In genomic region chr13:16847236-16847635, GRCm38 (mm10) we compare ENCODE assay signal across 29 mouse cellular contexts.
DNase-seq lines count a peak whose midpoint lies in the region; ATAC-seq and TF ChIP-seq lines count a peak whose summit lies in the region.
"Had no signal": no experiment of that assay in that cellular context is flagged by ENCODE, and none has a peak within 500 bp of the region (broad histone marks: within the 10 kb centered on the region; RNA-seq: fewer than 3 reads in every experiment).

No protein-coding gene starts in this region.

- no peaks in the 10 kb centered on the region for H3K27me3 ChIP-seq in C2C12 (ENCODE audit: control insufficient read depth, insufficient read depth, insufficient read length)
- H3K27me3 ChIP-seq: embryonic facial prominence, embryonic 15.5 days; forebrain, embryonic 15.5 days; heart, embryonic 15.5 days; limb, embryonic 13.5 days; lung, embryonic 15.5 days; midbrain, embryonic 12.5 days; neural tube, embryonic 13.5 days; stomach, embryonic 15.5 days had no signal

- TF ChIP-seq POLR2A in embryonic fibroblast, embryonic 13.5 days (IDR thresholded peaks at IDR 0.05; ENCODE audit: low read depth, low read length): no peak

- no peaks in the 10 kb centered on the region for H3K79me2 ChIP-seq in C2C12 (ENCODE audit: control insufficient read depth, insufficient read depth)

- H3ac ChIP-seq in C2C12 (ENCODE audit: control insufficient read depth, insufficient read length, low read depth): no peak overlapping the region

- no peaks in the 10 kb centered on the region for H3K79me3 ChIP-seq in C2C12 (ENCODE audit: low read depth)

- no peaks in the 10 kb centered on the region for H3K36me3 ChIP-seq in C2C12 (ENCODE audit: control insufficient read depth, insufficient read depth)
- H3K36me3 ChIP-seq: embryonic facial prominence, embryonic 10.5 days; embryonic facial prominence, embryonic 15.5 days; forebrain, embryonic 10.5 days; forebrain, embryonic 15.5 days; G1E; heart, embryonic 15.5 days; limb, embryonic 13.5 days; lung, embryonic 15.5 days; midbrain, embryonic 12.5 days; neural tube, embryonic 13.5 days; stomach, embryonic 15.5 days had no signal

- DNase-seq in 3T3-L1 (ENCODE audit: low read depth, low spot score): peak; percentile 71
- DNase-seq in adrenal gland, postnatal 4 days (ENCODE audit: low spot score in 2 of 2): no peak
- DNase-seq in layer of hippocampus, adult 18-20 months (ENCODE audit: low spot score in 2 of 2): no peak
- no peak for DNase-seq in embryo, embryonic 11 days
- DNase-seq: adrenal gland, postnatal 25 days; cerebellum, adult 18-20 months; cerebellum, postnatal 10 days; gastrocnemius, postnatal 25 days; heart, adult 11 months; kidney, adult 9 months; kidney, postnatal 10 days; thymus, adult 18-20 months had no signal

- TF ChIP-seq CTCF in C2C12 (IDR thresholded peaks at IDR 0.05; ENCODE audit: control insufficient read depth, insufficient read depth, insufficient read length): no peak
- no peak for TF ChIP-seq CTCF in embryonic fibroblast, embryonic 13.5 days (IDR thresholded peaks at IDR 0.05; ENCODE audit: borderline replicate concordance, insufficient read depth, low read length)

- H3K4me3 ChIP-seq in C2C12 (ENCODE audit: insufficient read depth, poor library complexity, severe bottlenecking): no peak overlapping the region
- no peak overlapping the region for H3K4me3 ChIP-seq in embryonic fibroblast, embryonic 13.5 days (ENCODE audit: insufficient read depth, low read length)
- H3K4me3 ChIP-seq: embryonic facial prominence, embryonic 10.5 days; embryonic facial prominence, embryonic 15.5 days; forebrain, embryonic 10.5 days; forebrain, embryonic 15.5 days; heart, embryonic 15.5 days; left cerebral cortex, adult 2 months; limb, embryonic 13.5 days; lung, embryonic 15.5 days; midbrain, embryonic 12.5 days; neural tube, embryonic 13.5 days; stomach, embryonic 15.5 days had no signal

- peak overlapping the region; percentile 81 for H3K27ac ChIP-seq in embryonic fibroblast, embryonic 13.5 days (ENCODE audit: insufficient read depth, low read length)
- H3K27ac ChIP-seq: embryonic facial prominence, embryonic 10.5 days; embryonic facial prominence, embryonic 15.5 days; forebrain, embryonic 10.5 days; forebrain, embryonic 15.5 days; heart, embryonic 15.5 days; hindbrain, embryonic 14.5 days; left cerebral cortex, adult 2 months; limb, embryonic 13.5 days; lung, embryonic 15.5 days; midbrain, embryonic 12.5 days; neural tube, embryonic 13.5 days; stomach, embryonic 15.5 days had no signal

- ATAC-seq in megakaryocyte-erythroid progenitor cell, adult 5-6 weeks (replicated peaks; ENCODE audit: low FRiP score, low TSS enrichment, poor library complexity, severe bottlenecking): peak; percentile 97
- ATAC-seq: forebrain, embryonic 15.5 days; intestine, postnatal 0 days had no signal

- H3K4me1 ChIP-seq in embryonic fibroblast, embryonic 13.5 days (ENCODE audit: control insufficient read depth, insufficient read depth, low read length): peaks cover 4% of the 10 kb centered on the region
- H3K4me1 ChIP-seq: embryonic facial prominence, embryonic 10.5 days; embryonic facial prominence, embryonic 15.5 days; forebrain, embryonic 10.5 days; forebrain, embryonic 15.5 days; limb, embryonic 13.5 days; lung, embryonic 15.5 days; midbrain, embryonic 12.5 days; neural tube, embryonic 13.5 days; stomach, embryonic 15.5 days had no signal

TF ChIP-seq in C2C12, 6 proteins besides CTCF, POLR2A, EP300 and RAD21:
- peak; percentile 8 for TF ChIP-seq FOSL1 (IDR thresholded peaks at IDR 0.05; ENCODE audit: insufficient read depth, low read length, poor library complexity, severe bottlenecking)
- TF ChIP-seq MAX (IDR thresholded peaks at IDR 0.05): no peak
